Mouse (Mus musculus) limb, embryonic 14.5 days (tissue): Measurements from ENCODE around the gene Fxyd4. TPM values are rescaled to one million over a fixed set of nuclear protein-coding genes. Genes with fewer than 3 reads are reported as not detected.

Experiments used
- ATAC-seq: fragments of 200-750 bp; cut with Nextera tagmentation; 2 replicates; pipeline ENCODE4 v1.8.0; 2017; ENCODE audit warnings: low read depth, moderate number of reproducible peaks, moderate TSS enrichment; ENCODE audit not compliant: low FRiP score
- DNase-seq: peaks from one replicate; pipeline ENCODE4 v3.0.0-alpha.2; 2015; ENCODE audit warnings: low spot score
- H3K27ac ChIP-seq: fragments of 300-500 bp; sonication (generic); replicated peaks from 2 replicates; pipeline ENCODE4 v1.5.1; 2014; ENCODE audit warnings: low read depth, mild to moderate bottlenecking, low read length, moderate library complexity, mixed read lengths
- H3K27me3 ChIP-seq: fragments of 300-500 bp; sonication (generic); 2 replicates; pipeline ENCODE4 v1.6.1; 2014; ENCODE audit warnings: low read length, mixed read lengths; ENCODE audit not compliant: control insufficient read depth, insufficient read depth
- H3K36me3 ChIP-seq: fragments of 300-500 bp; sonication (generic); 2 replicates; pipeline ENCODE4 v1.6.1; 2014; ENCODE audit warnings: mild to moderate bottlenecking, low read length, moderate library complexity, mixed read lengths; ENCODE audit not compliant: control insufficient read depth, insufficient read depth
- H3K4me1 ChIP-seq: fragments of 300-500 bp; sonication (generic); 2 replicates; pipeline ENCODE4 v1.6.1; 2014; ENCODE audit warnings: antibody characterized with exemption, low read length, mixed read lengths; ENCODE audit not compliant: control insufficient read depth, insufficient read depth
- H3K4me2 ChIP-seq: fragments of 300-500 bp; sonication (generic); replicated peaks from 2 replicates; pipeline ENCODE4 v1.6.1; 2014; ENCODE audit warnings: low read depth, mild to moderate bottlenecking, low read length, moderate library complexity; ENCODE audit not compliant: severe bottlenecking
- H3K4me3 ChIP-seq: fragments of 300-500 bp; sonication (generic); replicated peaks from 2 replicates; pipeline ENCODE4 v1.5.1; 2014; ENCODE audit warnings: low read length
- H3K9ac ChIP-seq: fragments of 300-500 bp; sonication (generic); 2 replicates; pipeline ENCODE4 v1.6.1; 2014; ENCODE audit warnings: mild to moderate bottlenecking, low read depth, low read length, moderate library complexity; ENCODE audit not compliant: severe bottlenecking
- H3K9me3 ChIP-seq: fragments of 300-500 bp; sonication (generic); 2 replicates; pipeline ENCODE4 v1.6.1; 2016; ENCODE audit warnings: low read length; ENCODE audit not compliant: control insufficient read depth
- POLR2A ChIP-seq: fragments of 200-500 bp; IDR thresholded peaks from 2 replicates; pipeline ENCODE4 v1.8.0; 2012; ENCODE audit warnings: inconsistent platforms, mild to moderate bottlenecking, moderate library complexity, borderline replicate concordance; ENCODE audit not compliant: insufficient read depth, insufficient read length; ENCODE audit errors: extremely low read depth
- WGBS: fragments of 180-500 bp; shearing (Covaris S2); extraction: QIAGEN DNeasy Blood & Tissue Kit; methylation state at CpG from one replicate; pipeline ENCODE4 v1.1.7; 2014; 5-methylcytosine and 5-hydroxymethylcytosine counted together
- microRNA-seq: library from miRNA; unstranded; fragments of <30 nt; microRNA quantifications from one replicate; pipeline ENCODE4, GENCODE M21; 2016
- polyA plus RNA-seq, 2 experiments: library from polyadenylated mRNA; depleted of rRNA in 1 of 2; stranded (reverse) in 1 of 2; unstranded in 1 of 2; fragments of >200 nt; fragmentation: Nextera tagmentation in 1 of 2; extraction: Ambion mirVana in 1 of 2; gene quantifications; 2 replicates each; pipeline versions ENCODE4 v1.2.1 to v1.2.3; 2012 to 2014

Gene Fxyd4
- polyA plus RNA-seq, 2 experiments, result 1.4 TPM; not detected in 1

DNA sequence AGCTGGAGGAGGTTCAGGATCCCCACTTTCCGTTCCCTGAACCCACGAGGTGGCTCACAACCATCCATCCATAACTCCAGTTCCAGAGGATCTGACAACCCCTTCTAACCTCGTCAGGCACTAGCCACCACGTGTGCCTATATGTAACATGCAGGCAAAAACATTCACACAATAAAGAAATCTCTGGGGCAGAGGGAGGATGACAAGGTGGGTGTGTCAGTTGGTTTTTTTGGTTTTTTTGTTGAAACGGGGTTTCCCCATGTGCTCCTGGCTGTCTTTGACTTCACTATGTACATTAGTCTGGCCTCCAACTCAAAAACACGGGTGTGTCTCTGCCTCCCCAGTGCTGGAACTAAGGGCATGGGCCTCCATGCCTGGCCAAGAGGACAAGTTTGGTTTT, 47.2 kb downstream of the Fxyd4 start:
- Histone ChIP-seq H3K27ac (no peak overlapping the region), H3K4me1 (no peaks in the 10 kb centered on the region), H3K4me2 (no peak overlapping the region), H3K9ac (no peak overlapping the region), H3K9me3 (no peaks in the 10 kb centered on the region), H3K36me3 (no peaks in the 10 kb centered on the region), H3K4me3 (no peak overlapping the region), H3K27me3 (no peaks in the 10 kb centered on the region)
- TF ChIP-seq POLR2A, result no peak
- DNase-seq, result no peak
- 76% methylated on average over 6 of the region's 6 CpGs for WGBS
- ATAC-seq, result no peak

DNA sequence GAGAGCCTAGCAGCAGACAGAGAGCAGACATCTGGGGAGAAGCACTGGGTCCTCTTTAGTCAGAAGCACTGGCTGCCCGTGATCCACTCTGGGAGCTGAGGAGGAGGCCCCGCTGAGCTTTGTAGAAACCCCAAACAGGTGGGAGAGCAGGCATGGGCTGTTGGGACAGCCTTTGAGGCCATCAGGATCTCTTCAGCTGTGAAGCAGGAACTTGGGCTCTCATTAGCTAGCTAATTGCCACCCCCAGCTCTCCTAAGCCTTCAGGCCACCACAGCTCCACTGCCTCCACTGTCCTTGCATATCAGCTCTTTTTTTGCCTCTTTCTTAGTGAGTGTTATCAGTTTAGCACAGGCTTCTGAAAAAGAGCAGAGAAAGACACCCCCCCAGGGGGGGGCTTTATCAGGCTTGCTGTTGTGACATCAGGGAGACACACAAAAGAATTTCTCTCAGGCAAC, 48.8 kb downstream of the Fxyd4 start:
- no peak overlapping the region for H3K9ac ChIP-seq

DNA sequence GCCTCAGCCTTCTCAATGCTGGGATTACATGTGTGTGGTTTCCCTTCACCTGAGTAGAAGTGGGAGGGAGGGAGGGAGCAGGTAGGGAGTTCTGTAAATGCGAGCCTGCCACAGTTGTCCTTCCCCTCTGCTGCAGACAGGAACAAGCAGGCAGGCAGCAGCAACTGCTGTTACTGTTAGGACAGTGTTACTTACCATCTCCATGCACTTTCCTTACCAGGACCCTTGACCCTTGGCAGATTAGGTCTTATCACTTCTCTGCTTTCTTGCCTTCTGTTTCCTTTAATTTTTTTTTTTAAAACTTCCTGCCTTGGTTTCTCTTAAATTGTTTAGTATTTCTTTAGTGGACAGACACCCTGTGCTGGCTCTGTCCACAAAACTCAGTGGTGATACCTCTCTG, 49.5 kb downstream of the Fxyd4 start:
- Histone ChIP-seq H3K27me3 (no peaks in the 10 kb centered on the region), H3K9me3 (no peaks in the 10 kb centered on the region), H3K36me3 (no peaks in the 10 kb centered on the region), H3K27ac (no peak overlapping the region), H3K4me2 (no peak overlapping the region), H3K4me3 (no peak overlapping the region), H3K9ac (no peak overlapping the region), H3K4me1 (no peaks in the 10 kb centered on the region)
- no peak for DNase-seq
- WGBS, result 30% methylated on average over 1 of the region's 1 CpGs
- ATAC-seq, result no peak
- TF ChIP-seq POLR2A, result no peak

More for the DNA sequence above, 48.8 kb downstream of the Fxyd4 start:
- Histone ChIP-seq H3K36me3 (no peaks in the 10 kb centered on the region), H3K4me2 (no peak overlapping the region), H3K27ac (no peak overlapping the region), H3K9me3 (no peaks in the 10 kb centered on the region), H3K4me3 (no peak overlapping the region), H3K27me3 (no peaks in the 10 kb centered on the region), H3K4me1 (no peaks in the 10 kb centered on the region)
- 53% methylated on average over 2 of the region's 2 CpGs for WGBS
- ATAC-seq, result no peak
- no peak for DNase-seq
- TF ChIP-seq POLR2A, result no peak

DNA sequence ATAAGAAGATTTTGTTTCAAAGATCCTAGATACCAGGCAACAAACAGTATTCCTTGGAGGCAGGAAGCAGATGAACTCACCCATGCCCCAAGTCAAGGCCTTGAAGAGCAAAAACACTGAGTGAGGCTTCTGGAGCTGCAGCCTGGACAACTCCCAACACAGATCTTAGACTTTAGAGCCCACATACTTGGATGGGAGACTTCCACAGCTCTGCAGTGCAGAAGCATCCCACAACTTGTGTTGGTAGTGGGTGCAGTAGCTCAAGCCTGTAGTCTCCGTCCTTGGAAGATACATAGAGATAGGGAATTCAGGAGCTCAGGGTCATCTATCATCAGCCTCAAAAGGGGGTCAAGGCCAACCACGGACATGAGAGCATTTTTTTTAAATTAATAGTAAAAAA, 51.5 kb downstream of the Fxyd4 start:
- Histone ChIP-seq H3K27ac (no peak overlapping the region), H3K9me3 (no peaks in the 10 kb centered on the region), H3K9ac (no peak overlapping the region), H3K4me3 (no peak overlapping the region), H3K27me3 (no peaks in the 10 kb centered on the region), H3K36me3 (no peaks in the 10 kb centered on the region), H3K4me1 (no peaks in the 10 kb centered on the region), H3K4me2 (no peak overlapping the region)
- 81% methylated on average over 2 of the region's 2 CpGs for WGBS
- DNase-seq, result no peak
- no peak for ATAC-seq
- TF ChIP-seq POLR2A, result no peak

Small RNA genes lying within 50 kb of the gene (microRNA-seq; reads per million reads assigned to microRNA genes)
- not detected for gene Gm25535

Other genes with a start within 250 kb of the Fxyd4 start
- 67.2 and 85.1 TPM in 2 replicates for gene Zfp637, start 96.5 kb downstream of the Fxyd4 start, polyA plus RNA-seq (2012; rRNA removed)
- gene Zfp637, start 96.5 kb downstream of the Fxyd4 start, polyA plus RNA-seq (2014; fragmentation: Nextera tagmentation; extraction: Ambion mirVana), result 148 and 172 TPM in 2 replicates
- gene Zfp239, start 75.6 kb downstream of the Fxyd4 start, polyA plus RNA-seq (2012; rRNA removed), result 7.4 and 8.6 TPM in 2 replicates
- 9.7 and 11.8 TPM in 2 replicates for gene Zfp239, start 75.6 kb downstream of the Fxyd4 start, polyA plus RNA-seq (2014; fragmentation: Nextera tagmentation; extraction: Ambion mirVana)
- 385 and 486 TPM in 2 replicates for gene Hnrnpf, start 37.4 kb downstream of the Fxyd4 start, polyA plus RNA-seq (2012; rRNA removed)
- 609 and 633 TPM in 2 replicates for gene Hnrnpf, start 37.4 kb downstream of the Fxyd4 start, polyA plus RNA-seq (2014; fragmentation: Nextera tagmentation; extraction: Ambion mirVana)
- gene Rasgef1a, start 73.7 kb upstream of the Fxyd4 start, polyA plus RNA-seq (2012; rRNA removed), result 0.15 and 0.28 TPM in 2 replicates
- not detected in 2 replicates for gene Rasgef1a, start 73.7 kb upstream of the Fxyd4 start, polyA plus RNA-seq (2014; fragmentation: Nextera tagmentation; extraction: Ambion mirVana)
- 10.4 and 11.6 TPM in 2 replicates for gene Csgalnact2, start 201.4 kb upstream of the Fxyd4 start, polyA plus RNA-seq (2012; rRNA removed)
- 20.3 and 20.8 TPM in 2 replicates for gene Csgalnact2, start 201.4 kb upstream of the Fxyd4 start, polyA plus RNA-seq (2014; fragmentation: Nextera tagmentation; extraction: Ambion mirVana)